In genomic region chr7:24856460-24857120, GRCm38 (mm10) we compare ENCODE assay signal across 23 mouse cellular contexts. TPM values are rescaled to one million over a fixed set of nuclear protein-coding genes. Genes with fewer than 3 reads are reported as not detected.
A peak's percentile ranks its signal among the peaks of the same experiment; 100 is the strongest.
DNase-seq lines count a peak whose midpoint lies in the region; ATAC-seq and TF ChIP-seq lines count a peak whose summit lies in the region.
"Had no signal": no experiment of that assay in that cellular context is flagged by ENCODE, and none has a peak within 500 bp of the region (broad histone marks: within the 10 kb centered on the region; RNA-seq: fewer than 3 reads in every experiment).

No protein-coding gene starts in this region.

- H3K36me3 ChIP-seq in forebrain, embryonic 11.5 days (ENCODE audit: control insufficient read depth, insufficient read depth, low read length) = no peaks in the 10 kb centered on the region
- H3K36me3 ChIP-seq in forebrain, embryonic 14.5 days (ENCODE audit: control insufficient read depth, insufficient read depth, low read length) = no peaks in the 10 kb centered on the region
- H3K36me3 ChIP-seq in E14TG2a.4 (ENCODE audit: insufficient read depth, low read length) = no peaks in the 10 kb centered on the region
- no peaks in the 10 kb centered on the region for H3K36me3 ChIP-seq in liver, embryonic 16.5 days (ENCODE audit: control insufficient read depth, insufficient read depth)
- H3K36me3 ChIP-seq: hindbrain, embryonic 15.5 days; lung, embryonic 15.5 days had no signal

- no peak for TF ChIP-seq CTCF in E14TG2a.4 (conservative IDR thresholded peaks at IDR 0.05; ENCODE audit: low read length)
- no peak for TF ChIP-seq CTCF in bone marrow macrophage, adult 2 months (IDR thresholded peaks at IDR 0.05; ENCODE audit: low read depth, low read length)

- WGBS in forebrain, embryonic 11.5 days = 32% methylated on average over 6 of the region's 6 CpGs
- WGBS in forebrain, embryonic 14.5 days = 28% methylated on average over 6 of the region's 6 CpGs
- 27% methylated on average over 6 of the region's 6 CpGs for WGBS in liver, embryonic 16.5 days (ENCODE audit: insufficient replicate concordance)

- DNase-seq in forebrain, embryonic 11.5 days (ENCODE audit: low spot score) = no peak
- DNase-seq in forebrain, embryonic 14.5 days (ENCODE audit: low spot score) = no peak
- DNase-seq in testis, postnatal 14 days (ENCODE audit: low spot score) = no peak
- no peak for DNase-seq in cerebellum, adult 9-11 months
- DNase-seq in embryo, embryonic 11 days = no peak
- DNase-seq: adrenal gland, adult 8-10 months; heart, postnatal 10 days; kidney, postnatal 36 days; thymus, postnatal 14 days had no signal

- H3K9ac ChIP-seq in forebrain, embryonic 11.5 days (ENCODE audit: low read length) = peak overlapping the region; percentile 12; the same call in 1 of the 2 replicates
- no peak overlapping the region for H3K9ac ChIP-seq in forebrain, embryonic 14.5 days (ENCODE audit: low read length)
- no peak overlapping the region; the same call in 1 of the 2 replicates for H3K9ac ChIP-seq in liver, embryonic 16.5 days (ENCODE audit: low read depth, low read length)
- H3K9ac ChIP-seq: forebrain, embryonic 13.5 days; hindbrain, embryonic 15.5 days; lung, embryonic 15.5 days had no signal

- ATAC-seq in forebrain, embryonic 11.5 days (replicated peaks; ENCODE audit: low FRiP score) = no peak
- ATAC-seq in forebrain, embryonic 14.5 days = no peak
- no peak for ATAC-seq in liver, embryonic 16.5 days (ENCODE audit: low read depth)
- ATAC-seq: CD4-positive, CD25-positive, alpha-beta regulatory T cell, adult 4 months; forebrain, embryonic 13.5 days; intestine, embryonic 16.5 days; midbrain, embryonic 16.5 days had no signal

- H3K27me3 ChIP-seq in forebrain, embryonic 11.5 days (ENCODE audit: control insufficient read depth, insufficient read depth, low read length) = no peaks in the 10 kb centered on the region
- H3K27me3 ChIP-seq in forebrain, embryonic 14.5 days (replicated peaks; ENCODE audit: control insufficient read depth, insufficient read depth, low read length) = no peaks in the 10 kb centered on the region
- H3K27me3 ChIP-seq in E14TG2a.4 (ENCODE audit: insufficient read depth, low read length) = peaks cover 8% of the 10 kb centered on the region; the same call in 1 of the 2 replicates
- H3K27me3 ChIP-seq in liver, embryonic 16.5 days (ENCODE audit: control insufficient read depth, insufficient read depth, low read depth, low read length) = no peaks in the 10 kb centered on the region
- H3K27me3 ChIP-seq: forebrain, embryonic 13.5 days; hindbrain, embryonic 15.5 days; lung, embryonic 15.5 days had no signal

- H3K4me2 ChIP-seq in forebrain, embryonic 11.5 days (ENCODE audit: low read depth, low read length, severe bottlenecking) = no peak overlapping the region
- no peak overlapping the region for H3K4me2 ChIP-seq in forebrain, embryonic 14.5 days (ENCODE audit: low read length)
- no peak overlapping the region for H3K4me2 ChIP-seq in liver, embryonic 16.5 days (ENCODE audit: low read depth, low read length)
- H3K4me2 ChIP-seq: forebrain, embryonic 13.5 days; heart, embryonic 11.5 days; hindbrain, embryonic 15.5 days; lung, embryonic 15.5 days had no signal

- no peak overlapping the region for H3K27ac ChIP-seq in forebrain, embryonic 11.5 days (ENCODE audit: low read depth, low read length)
- no peak overlapping the region for H3K27ac ChIP-seq in forebrain, embryonic 14.5 days (ENCODE audit: low read depth, low read length)
- peak overlapping the region; percentile 74 for H3K27ac ChIP-seq in bone marrow macrophage, adult 2 months (ENCODE audit: insufficient read depth, low read depth, low read length)
- H3K27ac ChIP-seq in liver, embryonic 16.5 days (ENCODE audit: low read length) = peak overlapping the region; percentile 41
- H3K27ac ChIP-seq: forebrain, embryonic 13.5 days; hindbrain, embryonic 15.5 days; lung, embryonic 15.5 days; stomach, postnatal 0 days had no signal

- no peak for TF ChIP-seq POLR2A in bone marrow macrophage, adult 2 months (IDR thresholded peaks at IDR 0.05; ENCODE audit: borderline replicate concordance, low read depth, low read length)

- H3K4me3 ChIP-seq in forebrain, embryonic 11.5 days (ENCODE audit: low read depth, low read length) = no peak overlapping the region
- H3K4me3 ChIP-seq in forebrain, embryonic 14.5 days (ENCODE audit: low read depth, low read length) = no peak overlapping the region
- peak overlapping the region; percentile 37 for H3K4me3 ChIP-seq in E14TG2a.4 (replicated peaks; ENCODE audit: low read length)
- H3K4me3 ChIP-seq in bone marrow macrophage, adult 2 months (ENCODE audit: insufficient read depth, low read length) = no peak overlapping the region
- H3K4me3 ChIP-seq in liver, embryonic 16.5 days (ENCODE audit: low read depth, low read length) = no peak overlapping the region
- H3K4me3 ChIP-seq: forebrain, embryonic 13.5 days; hindbrain, embryonic 15.5 days; lung, embryonic 15.5 days; megakaryocyte, embryonic 14.5 days had no signal

- H3K9me3 ChIP-seq in forebrain, embryonic 11.5 days (ENCODE audit: control insufficient read depth, low read length) = no peaks in the 10 kb centered on the region
- H3K9me3 ChIP-seq in forebrain, embryonic 14.5 days (replicated peaks; ENCODE audit: control insufficient read depth, low read length) = no peaks in the 10 kb centered on the region
- no peaks in the 10 kb centered on the region for H3K9me3 ChIP-seq in E14TG2a.4 (ENCODE audit: low read length)
- H3K9me3 ChIP-seq in liver, embryonic 16.5 days (replicated peaks; ENCODE audit: control insufficient read depth, low read length) = no peaks in the 10 kb centered on the region
- H3K9me3 ChIP-seq: forebrain, embryonic 13.5 days; hindbrain, embryonic 15.5 days; lung, embryonic 15.5 days; megakaryocyte, embryonic 14.5 days had no signal

- no peaks in the 10 kb centered on the region; the same call in 1 of the 2 replicates for H3K4me1 ChIP-seq in forebrain, embryonic 11.5 days (replicated peaks; ENCODE audit: control insufficient read depth, insufficient read depth, low read length)
- H3K4me1 ChIP-seq in forebrain, embryonic 14.5 days (ENCODE audit: control insufficient read depth, insufficient read depth, low read length) = no peaks in the 10 kb centered on the region
- peaks cover 60% of the 10 kb centered on the region for H3K4me1 ChIP-seq in E14TG2a.4 (replicated peaks; ENCODE audit: low read depth, low read length)
- peaks cover 34% of the 10 kb centered on the region for H3K4me1 ChIP-seq in bone marrow macrophage, adult 2 months (ENCODE audit: control insufficient read depth, insufficient read depth, low read length)
- peaks cover 70% of the 10 kb centered on the region for H3K4me1 ChIP-seq in liver, embryonic 16.5 days (ENCODE audit: control insufficient read depth, low read depth, low read length)
- H3K4me1 ChIP-seq: hindbrain, embryonic 15.5 days; lung, embryonic 15.5 days had no signal

RNA-seq across cellular contexts. Expression of gene Gm9844, which starts 5.4 kb away (rescaled TPM):
- polyA plus RNA-seq in forebrain, embryonic 11.5 days (2014; fragmentation: Nextera tagmentation; extraction: Ambion mirVana) = 15.5 and 15.9 TPM in 2 replicates
- 36.6 and 42.2 TPM in 2 replicates for polyA plus RNA-seq in forebrain, embryonic 14.5 days (2014; fragmentation: Nextera tagmentation; extraction: Ambion mirVana)
- polyA plus RNA-seq in bone marrow macrophage, adult 2 months (2012; ENCODE audit: insufficient read depth, insufficient read length, missing spikeins) = 2.4 TPM in 1 of 2 replicates, not detected in the other
- polyA plus RNA-seq in liver, embryonic 16.5 days (2015; fragmentation: Nextera tagmentation; extraction: Ambion mirVana) = 1.2 and 1.4 TPM in 2 replicates

RNA-seq across cellular contexts. Expression of gene Lypd4, which starts 13.2 kb away (rescaled TPM):
- polyA plus RNA-seq in forebrain, embryonic 11.5 days (2014; fragmentation: Nextera tagmentation; extraction: Ambion mirVana) = not detected in 2 replicates
- polyA plus RNA-seq in forebrain, embryonic 14.5 days (2014; fragmentation: Nextera tagmentation; extraction: Ambion mirVana) = not detected in 2 replicates
- polyA plus RNA-seq in bone marrow macrophage, adult 2 months (2012; ENCODE audit: insufficient read depth, insufficient read length, missing spikeins) = not detected in 2 replicates
- not detected in 2 replicates for polyA plus RNA-seq in liver, embryonic 16.5 days (2015; fragmentation: Nextera tagmentation; extraction: Ambion mirVana)
- polyA plus RNA-seq: CD4-positive, CD25-positive, alpha-beta regulatory T cell, adult 4 months; forebrain, embryonic 13.5 days; heart, embryonic 11.5 days; hindbrain, embryonic 15.5 days; intestine, embryonic 16.5 days; kidney, embryonic 14.5 days; limb, embryonic 14.5 days; lung, embryonic 15.5 days; stomach, postnatal 0 days had no signal

RNA-seq across cellular contexts. Expression of gene Dmrtc2, which starts 13.3 kb away (rescaled TPM):
- polyA plus RNA-seq in forebrain, embryonic 11.5 days (2014; fragmentation: Nextera tagmentation; extraction: Ambion mirVana) = not detected in 2 replicates
- not detected in 2 replicates for polyA plus RNA-seq in forebrain, embryonic 14.5 days (2014; fragmentation: Nextera tagmentation; extraction: Ambion mirVana)
- polyA plus RNA-seq in bone marrow macrophage, adult 2 months (2012; ENCODE audit: insufficient read depth, insufficient read length, missing spikeins) = not detected in 2 replicates
- not detected in 2 replicates for polyA plus RNA-seq in liver, embryonic 16.5 days (2015; fragmentation: Nextera tagmentation; extraction: Ambion mirVana)
- polyA plus RNA-seq: CD4-positive, CD25-positive, alpha-beta regulatory T cell, adult 4 months; heart, embryonic 11.5 days; intestine, embryonic 16.5 days; kidney, embryonic 14.5 days; lung, embryonic 15.5 days; stomach, postnatal 0 days had no signal

RNA-seq across cellular contexts. Expression of gene Rps19, which starts 27.6 kb away (rescaled TPM):
- 1,722 and 1,731 TPM in 2 replicates for polyA plus RNA-seq in forebrain, embryonic 11.5 days (2014; fragmentation: Nextera tagmentation; extraction: Ambion mirVana)
- polyA plus RNA-seq in forebrain, embryonic 14.5 days (2014; fragmentation: Nextera tagmentation; extraction: Ambion mirVana) = 1,541 and 2,138 TPM in 2 replicates
- 1,580 and 1,635 TPM in 2 replicates for polyA plus RNA-seq in bone marrow macrophage, adult 2 months (2012; ENCODE audit: insufficient read depth, insufficient read length, missing spikeins)
- 1,002 and 1,147 TPM in 2 replicates for polyA plus RNA-seq in liver, embryonic 16.5 days (2015; fragmentation: Nextera tagmentation; extraction: Ambion mirVana)

RNA-seq across cellular contexts. Expression of gene Cd79a, which starts 40.6 kb away (rescaled TPM):
- 0.31 and 0.37 TPM in 2 replicates for polyA plus RNA-seq in forebrain, embryonic 11.5 days (2014; fragmentation: Nextera tagmentation; extraction: Ambion mirVana)
- not detected in 2 replicates for polyA plus RNA-seq in forebrain, embryonic 14.5 days (2014; fragmentation: Nextera tagmentation; extraction: Ambion mirVana)
- not detected in 2 replicates for polyA plus RNA-seq in bone marrow macrophage, adult 2 months (2012; ENCODE audit: insufficient read depth, insufficient read length, missing spikeins)
- polyA plus RNA-seq in liver, embryonic 16.5 days (2015; fragmentation: Nextera tagmentation; extraction: Ambion mirVana) = 10.5 and 13.9 TPM in 2 replicates

Comparison
In these comparisons a context has a peak if more than half of its experiments do, and no peak if none do; other contexts are left out.
1. H3K27ac ChIP-seq: peak in bone marrow macrophage, adult 2 months (single experiment) and liver, embryonic 16.5 days (single experiment); none in forebrain, embryonic 11.5 days (single experiment) and forebrain, embryonic 14.5 days (single experiment).